Mouse (Mus musculus) stomach, embryonic 14.5 days (tissue): ENCODE results near the gene Zfp593. TPM values are rescaled to one million over a fixed set of nuclear protein-coding genes. Genes with fewer than 3 reads are reported as not detected.

Source experiments
- ATAC-seq: fragments of 200-750 bp; cut with Nextera tagmentation; 2 replicates; pipeline ENCODE4 v1.8.0; 2017; ENCODE audit warnings: low read depth, moderate TSS enrichment; ENCODE audit not compliant: insufficient number of reproducible peaks, insufficient read depth, low FRiP score
- H3K27ac ChIP-seq: fragments of 300-500 bp; sonication (generic); 2 replicates; pipeline ENCODE4 v1.5.1; 2014; ENCODE audit warnings: mild to moderate bottlenecking, low read length, moderate library complexity, mixed read lengths
- H3K27me3 ChIP-seq: fragments of 300-500 bp; sonication (generic); 2 replicates; pipeline ENCODE4 v1.6.1; 2014; ENCODE audit warnings: low read length, control low read depth, mixed read lengths; ENCODE audit not compliant: control insufficient read depth, insufficient read depth
- H3K36me3 ChIP-seq: fragments of 300-500 bp; sonication (generic); 2 replicates; pipeline ENCODE4 v1.6.1; 2014; ENCODE audit warnings: mild to moderate bottlenecking, control low read depth, low read length, moderate library complexity, mixed read lengths; ENCODE audit not compliant: control insufficient read depth, insufficient read depth
- H3K4me1 ChIP-seq: fragments of 300-500 bp; sonication (generic); 2 replicates; pipeline ENCODE4 v1.6.1; 2014; ENCODE audit warnings: low read length, control low read depth, mixed read lengths; ENCODE audit not compliant: control insufficient read depth, insufficient read depth
- H3K4me2 ChIP-seq: fragments of 300-500 bp; sonication (generic); replicated peaks from 2 replicates; pipeline ENCODE4 v1.6.1; 2014; ENCODE audit warnings: low read depth, low read length, control low read depth
- H3K4me3 ChIP-seq: fragments of 300-500 bp; sonication (generic); 2 replicates; pipeline ENCODE4 v1.5.1; 2014; ENCODE audit warnings: low read depth, low read length, control low read depth
- H3K9ac ChIP-seq: fragments of 300-500 bp; sonication (generic); replicated peaks from 2 replicates; pipeline ENCODE4 v1.6.1; 2014; ENCODE audit warnings: low read depth, mild to moderate bottlenecking, control low read depth, low read length, moderate library complexity, mixed read lengths
- H3K9me3 ChIP-seq: fragments of 300-500 bp; sonication (generic); 2 replicates; pipeline ENCODE4 v1.6.1; 2016; ENCODE audit warnings: low read depth, low read length, control low read depth; ENCODE audit not compliant: control insufficient read depth
- WGBS: fragments of 180-500 bp; shearing (Covaris S2); extraction: QIAGEN DNeasy Blood & Tissue Kit; methylation state at CpG from one replicate; pipeline ENCODE4 v1.1.7; 2014; 5-methylcytosine and 5-hydroxymethylcytosine counted together
- polyA plus RNA-seq: library from polyadenylated mRNA; unstranded; fragments of >200 nt; fragmentation: Nextera tagmentation; extraction: Ambion mirVana; gene quantifications from 2 replicates; pipeline ENCODE4 v1.2.1, GENCODE M21; 2014

The Zfp593 gene
- polyA plus RNA-seq, 1 experiment from 2014 or later, result 16.5 TPM

DNA sequence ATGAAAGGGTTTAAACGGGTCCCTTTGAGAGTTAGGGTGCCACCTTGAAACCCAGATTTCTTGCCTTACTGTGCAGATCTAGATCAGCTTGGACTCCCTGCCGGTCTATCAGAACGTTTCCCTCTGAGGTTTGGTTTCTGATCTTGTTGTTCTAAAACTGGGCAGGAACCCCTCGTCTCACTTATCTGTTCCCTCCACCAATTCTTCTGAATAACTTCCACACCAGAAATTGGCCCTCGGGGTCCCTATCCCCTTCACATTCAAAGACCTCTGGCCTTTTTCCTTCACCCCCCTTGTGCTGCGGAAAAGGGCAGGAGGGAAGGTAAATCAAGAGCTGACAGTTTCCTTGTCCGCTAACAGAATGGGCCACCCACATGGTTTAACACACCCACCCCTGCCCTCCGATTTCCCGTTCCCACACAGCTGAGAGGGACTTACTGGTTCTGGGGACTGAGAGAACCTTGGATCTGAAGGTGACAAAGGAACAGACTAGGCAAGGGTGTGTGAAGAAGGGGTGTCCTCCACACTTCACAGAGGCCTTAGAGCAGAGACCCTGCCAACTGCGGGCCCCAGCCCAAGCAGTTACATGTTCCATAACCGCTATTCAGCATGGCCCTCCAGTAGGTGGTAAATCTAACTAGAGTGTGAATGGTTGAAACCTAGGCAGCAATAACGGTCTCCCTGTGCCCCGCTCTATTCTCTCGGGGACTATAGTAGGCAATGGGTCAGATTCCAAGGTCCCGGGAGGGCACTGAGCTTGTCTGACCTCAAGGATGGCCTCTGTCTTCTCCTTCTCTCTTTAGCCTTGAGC lies 7.7 kb upstream of the Zfp593 start:
- Histone ChIP-seq H3K36me3 (no peaks in the 10 kb centered on the region), H3K27ac (peak overlapping the region; percentile 27; the same call in 1 of the 2 replicates), H3K9ac (0 out of 2 replicates have a peak overlapping the region, but pooled peaks have one; percentile 4), H3K27me3 (peaks cover 23% of the 10 kb centered on the region), H3K4me2 (peak overlapping the region; percentile 98), H3K4me1 (peaks cover 35% of the 10 kb centered on the region), H3K9me3 (no peaks in the 10 kb centered on the region), H3K4me3 (peak overlapping the region; percentile 45)
- WGBS, result 19% methylated on average over 15 of the region's 15 CpGs
- no peak for ATAC-seq

DNA sequence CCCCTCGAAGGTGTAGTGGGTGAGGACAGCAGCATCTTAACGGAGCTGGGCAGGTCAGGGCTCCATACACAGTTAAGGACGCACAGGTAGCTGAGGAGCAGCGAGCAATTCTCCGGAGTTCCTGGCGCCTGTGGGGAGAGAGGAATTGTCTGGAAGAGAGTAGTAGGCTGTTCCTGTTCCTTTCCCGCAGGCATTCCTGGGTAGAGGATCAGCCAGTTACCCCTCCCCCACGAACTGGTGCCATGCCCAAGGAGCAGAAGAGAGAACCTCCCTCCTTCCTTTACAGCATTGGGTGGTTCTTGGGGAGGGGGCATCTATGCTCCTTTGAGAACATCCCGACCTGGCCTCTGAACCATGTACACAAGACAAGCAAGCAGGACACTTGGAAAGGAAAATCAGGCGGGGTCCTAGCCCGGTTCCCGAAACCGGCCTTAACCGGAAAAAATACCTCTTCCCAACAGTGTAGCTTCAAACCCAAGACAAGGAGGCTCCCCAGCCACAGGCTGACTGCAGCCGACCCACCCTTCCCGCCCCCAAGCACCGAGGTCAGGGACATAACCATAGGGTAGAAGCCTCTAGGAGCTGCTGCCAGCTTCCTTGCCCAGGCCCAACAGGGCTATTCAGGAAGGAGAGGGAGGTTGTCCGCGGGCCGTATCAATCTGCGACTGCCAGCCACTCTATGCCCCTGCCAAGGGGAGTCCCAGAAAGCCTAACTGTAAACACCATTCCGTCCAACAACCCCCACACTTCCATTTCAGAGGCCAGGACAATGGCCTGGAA lies 6.9 kb upstream of the Zfp593 start:
- peak overlapping the region; percentile 98 for H3K4me2 ChIP-seq
- H3K9ac ChIP-seq, result peak overlapping the region; percentile 52
- no peaks in the 10 kb centered on the region for H3K36me3 ChIP-seq
- H3K4me3 ChIP-seq, result peak overlapping the region; percentile 45
- ATAC-seq, result no peak
- peaks cover 25% of the 10 kb centered on the region for H3K27me3 ChIP-seq
- H3K9me3 ChIP-seq, result no peaks in the 10 kb centered on the region
- 15% methylated on average over 22 of the region's 22 CpGs for WGBS
- H3K4me1 ChIP-seq, result peaks cover 35% of the 10 kb centered on the region
- no peak overlapping the region for H3K27ac ChIP-seq

DNA sequence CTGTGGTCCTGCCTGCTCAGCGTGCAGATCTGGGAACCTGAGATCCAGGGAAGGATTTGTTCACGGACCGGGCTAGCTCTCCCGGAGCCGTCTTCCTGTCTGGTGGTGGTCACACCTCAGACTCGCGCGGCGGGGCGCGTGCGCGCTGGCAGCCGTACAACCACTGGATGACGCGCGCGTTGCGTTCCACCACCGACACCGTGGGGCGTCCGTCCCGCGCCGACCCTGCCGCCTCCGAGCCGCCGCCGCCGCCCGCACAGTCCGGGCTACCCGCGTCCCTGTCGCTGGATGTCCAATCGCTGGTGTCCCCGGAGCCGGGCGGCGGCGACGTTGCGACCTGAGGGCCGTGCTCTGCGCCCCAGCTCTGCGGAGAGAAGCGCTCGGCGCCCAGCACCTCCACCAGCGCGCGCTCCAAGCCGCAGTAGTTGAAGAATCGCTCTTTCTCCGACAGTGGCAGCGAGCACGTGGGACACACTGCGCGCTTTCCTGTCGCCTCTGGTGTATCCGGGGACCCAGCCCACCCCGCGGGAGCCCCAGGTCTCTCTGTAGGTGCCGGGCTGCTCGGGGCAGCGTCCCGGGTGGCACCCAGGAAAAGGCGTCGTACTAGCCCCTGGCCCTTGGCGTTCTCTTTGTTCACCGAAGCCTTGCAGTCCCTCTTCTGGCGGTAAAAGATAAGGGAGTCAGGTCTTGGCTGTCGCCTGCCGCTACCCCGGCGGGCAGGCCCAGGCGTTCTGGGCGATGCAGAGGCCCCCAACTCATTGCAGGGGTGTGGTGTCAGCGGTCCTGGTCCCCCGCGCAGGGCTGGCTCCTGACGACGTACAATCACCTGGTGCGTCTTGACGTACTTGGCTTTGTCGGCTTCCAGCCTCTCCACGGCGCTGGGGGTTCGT lies 6.1 kb upstream of the Zfp593 start:
- under 1% methylated on average over 91 of the region's 91 CpGs for WGBS
- ATAC-seq, result no peak
- H3K27me3 ChIP-seq, result peaks cover 25% of the 10 kb centered on the region
- H3K36me3 ChIP-seq, result no peaks in the 10 kb centered on the region
- peak overlapping the region; percentile 45 for H3K4me3 ChIP-seq
- no peaks in the 10 kb centered on the region for H3K9me3 ChIP-seq
- peak overlapping the region; percentile 98 for H3K4me2 ChIP-seq
- H3K27ac ChIP-seq, result no peak overlapping the region
- H3K4me1 ChIP-seq, result peaks cover 32% of the 10 kb centered on the region
- peak overlapping the region; percentile 52 for H3K9ac ChIP-seq

DNA sequence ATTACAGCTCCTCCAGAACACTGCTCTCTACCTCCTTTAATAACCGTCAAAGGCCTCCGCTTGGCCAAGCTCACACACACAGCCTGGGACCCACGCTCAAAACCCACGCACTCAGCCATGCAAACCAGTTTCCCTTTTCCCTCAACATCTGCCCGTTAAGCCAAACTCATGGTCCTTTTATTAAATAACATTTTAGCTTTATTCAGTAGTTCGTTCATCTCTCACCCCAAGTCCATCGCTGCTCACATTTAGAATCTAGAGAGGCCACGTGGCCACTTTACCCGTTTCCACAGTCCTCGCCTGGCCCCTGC lies 5.5 kb upstream of the Zfp593 start:
- no peak for ATAC-seq
- Histone ChIP-seq H3K27me3 (peaks cover 25% of the 10 kb centered on the region), H3K4me3 (peak overlapping the region; percentile 45), H3K36me3 (no peaks in the 10 kb centered on the region), H3K4me2 (peak overlapping the region; percentile 98), H3K4me1 (peaks cover 29% of the 10 kb centered on the region), H3K27ac (no peak overlapping the region), H3K9ac (peak overlapping the region; percentile 52; the same call in 1 of the 2 replicates), H3K9me3 (no peaks in the 10 kb centered on the region)
- WGBS, result 23% methylated on average over 10 of the region's 10 CpGs

DNA sequence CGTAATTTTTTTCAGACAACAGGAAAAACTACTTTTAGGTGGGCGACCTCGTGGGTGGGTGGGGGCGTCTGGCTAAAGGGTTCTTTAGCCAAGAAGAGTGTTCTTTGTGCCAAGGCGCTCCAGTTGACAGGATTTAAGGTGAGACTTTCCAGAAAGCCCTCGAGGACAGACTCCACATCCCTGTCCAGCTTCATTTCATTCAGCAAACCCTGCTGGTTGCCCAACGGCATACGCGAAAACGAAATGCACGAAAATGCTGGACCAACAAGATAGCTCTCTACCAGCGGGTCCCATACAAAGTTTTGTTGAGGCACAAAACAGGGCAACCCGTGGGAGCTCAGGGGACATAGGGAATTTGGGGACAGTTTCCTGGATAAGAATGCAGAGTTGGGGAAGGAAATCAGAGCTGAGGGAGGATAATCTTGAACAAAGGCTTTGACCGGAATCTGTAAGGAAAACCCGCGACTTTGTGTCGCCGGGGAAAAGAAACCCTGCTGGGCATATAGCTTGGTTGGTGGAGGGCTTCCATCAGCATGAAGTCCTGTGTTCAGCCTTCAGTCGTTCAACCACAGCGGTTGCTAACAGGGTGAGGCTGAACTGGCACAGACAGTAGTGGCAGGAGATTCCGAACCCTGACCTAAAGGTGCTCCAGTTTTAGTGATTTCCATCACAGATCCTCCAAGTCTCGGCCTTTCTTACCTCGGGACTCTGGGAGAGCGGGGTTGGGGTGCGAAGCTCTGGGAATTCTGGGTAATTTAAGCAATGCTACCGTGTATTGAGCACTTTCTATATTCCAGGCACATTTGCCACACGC lies 4.9 kb upstream of the Zfp593 start:
- 22% methylated on average over 27 of the region's 27 CpGs for WGBS
- H3K4me1 ChIP-seq, result peaks cover 30% of the 10 kb centered on the region
- H3K27me3 ChIP-seq, result peaks cover 25% of the 10 kb centered on the region
- no peaks in the 10 kb centered on the region for H3K9me3 ChIP-seq
- H3K4me3 ChIP-seq, result peak overlapping the region; percentile 45
- H3K36me3 ChIP-seq, result no peaks in the 10 kb centered on the region
- H3K9ac ChIP-seq, result no peak overlapping the region
- ATAC-seq, result no peak
- H3K4me2 ChIP-seq, result peak overlapping the region; percentile 98
- H3K27ac ChIP-seq, result no peak overlapping the region

DNA sequence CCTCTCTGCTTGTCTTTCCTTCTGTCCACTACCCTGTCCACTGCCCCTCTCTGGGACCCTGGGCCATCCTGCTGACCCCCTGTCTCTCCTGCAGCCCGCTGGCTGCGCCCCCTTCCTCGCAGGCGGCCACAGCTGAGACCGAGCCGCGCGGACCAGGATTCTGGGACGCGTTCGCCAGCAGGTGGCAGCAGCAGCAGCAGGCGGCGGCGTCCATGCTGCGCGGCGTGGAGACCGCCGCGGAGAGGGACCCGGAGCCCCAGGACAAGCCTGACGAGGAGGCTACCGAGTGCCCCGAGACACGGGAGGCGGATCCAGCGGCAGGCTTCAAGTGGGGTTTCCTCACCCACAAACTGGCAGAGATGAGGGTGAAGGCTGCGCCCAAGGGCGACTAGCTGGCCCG lies 4.3 kb upstream of the Zfp593 start:
- Histone ChIP-seq H3K4me3 (peak overlapping the region; percentile 26), H3K4me2 (peak overlapping the region; percentile 98), H3K27ac (no peak overlapping the region), H3K9me3 (no peaks in the 10 kb centered on the region), H3K27me3 (peaks cover 25% of the 10 kb centered on the region), H3K36me3 (no peaks in the 10 kb centered on the region), H3K4me1 (peaks cover 34% of the 10 kb centered on the region), H3K9ac (no peak overlapping the region)
- ATAC-seq, result peak; percentile 73; the same call in 1 of the 2 replicates
- 1% methylated on average over 30 of the region's 30 CpGs for WGBS

DNA sequence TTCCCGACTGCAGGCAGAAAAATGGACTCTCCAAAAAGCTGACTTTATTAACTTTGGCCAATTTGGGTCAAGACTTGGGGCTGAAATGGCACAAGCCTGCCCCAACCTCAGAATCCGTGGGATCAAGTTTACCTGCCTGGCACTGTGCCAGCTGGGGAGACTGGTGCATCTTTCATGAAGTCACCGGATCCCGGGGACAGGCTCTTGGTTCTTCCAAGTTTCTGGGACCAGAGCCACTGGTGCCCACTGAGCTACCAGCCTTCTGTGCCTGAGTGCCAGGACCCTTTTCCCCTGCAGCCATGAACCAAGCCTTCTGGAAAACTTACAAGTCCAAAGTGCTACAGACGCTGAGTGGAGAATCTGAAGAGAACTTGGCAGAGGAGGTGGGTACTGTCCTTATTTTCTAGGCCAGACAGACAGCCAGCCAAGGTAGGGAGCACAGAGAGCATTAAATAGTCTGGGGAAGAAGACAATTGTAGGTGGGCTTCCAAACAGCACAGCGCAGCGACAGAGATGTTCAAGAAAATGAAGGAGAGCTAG lies 1.4 kb upstream of the Zfp593 start, which contains the start of gene Gm30191:
TSS of gene Gm30191 (plus strand) at position 217 of the 540 bp plus-strand sequence.
- peak within 1 kb of the TSS; percentile 77; the same call in 1 of the 2 replicates for H3K9ac ChIP-seq
- no peaks in the 10 kb centered on the region for H3K36me3 ChIP-seq
- peak within 1 kb of the TSS; percentile 87 for H3K4me2 ChIP-seq
- no peaks in the 10 kb centered on the region for H3K9me3 ChIP-seq
- 78% methylated on average over 7 of the region's 7 CpGs for WGBS
- ATAC-seq, result no peak
- H3K27me3 ChIP-seq, result peaks cover 17% of the 10 kb centered on the region
- H3K4me3 ChIP-seq, result peak within 1 kb of the TSS; percentile 53; the same call in 1 of the 2 replicates
- peaks cover 23% of the 10 kb centered on the region for H3K4me1 ChIP-seq
- H3K27ac ChIP-seq, result no peak within 1 kb of the TSS
